Mouse (Mus musculus) cortical plate, adult 2 months (tissue): Measurements from ENCODE around the gene Chst8. TPM values are rescaled to one million over a fixed set of nuclear protein-coding genes. Genes with fewer than 3 reads are reported as not detected.

Source experiments
- H3K27ac ChIP-seq: fragments of 200-500 bp; 2 replicates; pipeline ENCODE4 v1.5.1; 2012; ENCODE audit warnings: low read length, control low read depth, inconsistent platforms; ENCODE audit not compliant: insufficient read depth
- H3K4me1 ChIP-seq: fragments of 200-500 bp; 2 replicates; pipeline ENCODE4 v1.6.1; 2011; ENCODE audit warnings: low read length; ENCODE audit not compliant: control insufficient read depth, insufficient read depth
- H3K4me3 ChIP-seq: fragments of 200-500 bp; 2 replicates; pipeline ENCODE4 v1.5.1; 2011; ENCODE audit warnings: mild to moderate bottlenecking, low read length, control low read depth; ENCODE audit not compliant: insufficient read depth
- CTCF ChIP-seq: fragments of 200-500 bp; IDR thresholded peaks from 2 replicates; pipeline ENCODE4 v1.5.1; 2011; ENCODE audit warnings: mild to moderate bottlenecking, control low read depth, low read length; ENCODE audit not compliant: insufficient read depth; ENCODE audit errors: extremely low read depth
- POLR2A ChIP-seq: fragments of 200-500 bp; IDR thresholded peaks from 2 replicates; pipeline ENCODE4 v1.6.1; 2011; ENCODE audit warnings: mild to moderate bottlenecking, low read length, control low read depth; ENCODE audit not compliant: insufficient read depth; ENCODE audit errors: extremely low read depth
- polyA plus RNA-seq: library from polyadenylated mRNA; depleted of rRNA; stranded (reverse); fragments of >200 nt; gene quantifications from 2 replicates; pipeline ENCODE4 v1.2.3, GENCODE M21; 2012; rRNA removed

The Chst8 gene
- 11.9 and 12.0 TPM in 2 replicates for polyA plus RNA-seq

DNA sequence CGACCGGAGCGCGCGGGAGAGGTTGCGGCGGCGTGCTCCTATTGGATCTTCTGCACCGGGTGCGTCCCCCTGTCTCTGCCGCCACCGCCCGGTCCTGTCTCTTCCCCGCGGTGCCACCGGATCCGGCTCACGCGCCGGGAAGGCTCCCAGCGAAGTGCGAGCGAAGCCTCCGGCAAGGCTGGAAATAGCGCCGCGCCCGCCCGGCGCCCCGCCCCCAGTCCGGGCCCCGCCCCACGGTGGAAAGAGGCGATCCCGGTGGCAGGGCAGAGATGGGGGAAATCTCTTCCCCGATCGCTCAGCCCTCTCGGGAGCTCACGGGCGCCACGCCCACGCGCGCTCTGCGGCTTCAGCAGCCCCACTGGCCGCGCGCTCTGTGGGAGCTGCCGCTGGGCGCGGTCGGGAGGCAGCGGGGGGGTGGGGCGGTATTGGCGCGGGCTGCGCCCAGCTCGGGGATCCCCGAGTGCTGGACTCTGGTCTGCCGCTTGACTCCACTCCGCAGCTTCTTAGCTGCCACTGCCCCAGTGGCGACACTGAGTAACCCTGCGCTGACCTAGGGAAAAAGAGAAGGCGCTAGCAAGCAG, at the start of gene Chst8:
Gene Chst8, minus strand, starts transcription at position 181 of the 581 bp plus-strand sequence.
- peak within 1 kb of the TSS; percentile 64 for H3K4me3 ChIP-seq
- peak; percentile 65; the same call in 1 of the 2 replicates for TF ChIP-seq POLR2A
- no peak for TF ChIP-seq CTCF
- H3K4me1 ChIP-seq, result no peaks in the 10 kb centered on the region
- no peak within 1 kb of the TSS for H3K27ac ChIP-seq

DNA sequence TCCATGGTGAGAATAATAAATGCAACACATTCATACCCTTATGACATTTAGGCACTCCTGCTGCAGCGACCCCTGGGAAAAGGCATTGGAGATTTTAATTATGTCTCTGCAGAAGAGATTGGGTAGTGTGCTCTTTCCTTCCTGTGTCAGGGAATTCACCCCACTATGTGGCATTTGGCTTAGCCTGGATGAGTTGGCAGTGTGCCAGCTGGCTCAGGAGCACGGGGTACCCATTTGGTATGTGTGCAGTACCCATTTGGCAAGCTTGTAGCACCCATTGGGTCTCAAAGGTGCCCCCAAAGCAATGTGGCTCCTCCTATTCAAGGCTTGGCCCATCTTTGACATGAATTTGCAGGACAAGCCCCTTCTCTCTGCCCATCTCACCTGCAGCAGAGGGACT, 45.8 kb upstream of the Chst8 start:
- no peaks in the 10 kb centered on the region for H3K4me1 ChIP-seq
- no peak for TF ChIP-seq POLR2A
- no peak for TF ChIP-seq CTCF
- no peak overlapping the region for H3K4me3 ChIP-seq
- H3K27ac ChIP-seq, result no peak overlapping the region

GRCm38 (mm10) chr7:34854781-34855352, 42.4 kb upstream of the Chst8 start:
- H3K4me1 ChIP-seq, result no peaks in the 10 kb centered on the region
- no peak overlapping the region for H3K4me3 ChIP-seq
- no peak overlapping the region for H3K27ac ChIP-seq
- no peak for TF ChIP-seq POLR2A
- no peak for TF ChIP-seq CTCF

DNA sequence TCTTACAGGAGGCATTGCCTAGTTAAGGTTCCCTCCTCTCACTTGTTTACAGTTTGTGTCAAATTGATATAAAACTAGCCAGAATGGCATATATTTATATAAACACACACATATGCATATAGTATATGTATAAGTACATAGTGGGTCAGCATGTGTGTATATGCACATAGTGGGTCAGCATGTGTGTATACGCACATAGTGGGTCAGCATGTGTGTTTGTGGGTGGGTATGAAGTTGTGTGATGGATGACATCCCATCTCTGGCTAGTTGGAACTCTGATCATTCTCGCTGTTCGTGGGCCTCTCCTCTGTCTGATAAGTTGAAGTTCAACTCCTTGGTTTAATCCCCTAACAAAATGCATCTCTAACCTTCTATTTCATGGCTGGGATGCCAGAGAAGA, 40.9 kb upstream of the Chst8 start:
- Histone ChIP-seq H3K4me1 (no peaks in the 10 kb centered on the region), H3K4me3 (no peak overlapping the region), H3K27ac (no peak overlapping the region)
- TF ChIP-seq POLR2A, result no peak
- TF ChIP-seq CTCF, result no peak

DNA sequence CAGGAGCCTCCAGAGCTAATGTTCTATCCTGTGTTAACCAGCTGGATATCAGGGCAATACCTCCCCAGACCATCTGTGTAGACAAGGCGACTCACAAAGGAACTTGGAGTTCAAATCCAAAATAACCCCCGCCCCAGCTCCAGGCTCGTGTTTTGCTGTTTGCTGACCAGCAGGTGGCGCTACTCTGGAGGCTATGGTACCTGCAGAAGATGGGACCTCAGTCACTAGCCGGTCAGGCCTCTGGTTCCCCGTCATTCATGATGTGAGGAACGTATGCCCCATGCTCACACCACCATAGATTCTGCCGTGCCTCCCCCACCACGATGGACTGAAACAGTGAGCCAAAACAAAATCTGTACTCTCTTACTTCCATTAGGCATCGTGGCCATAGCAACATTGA, 37.1 kb upstream of the Chst8 start:
- no peaks in the 10 kb centered on the region for H3K4me1 ChIP-seq
- H3K27ac ChIP-seq, result no peak overlapping the region
- no peak for TF ChIP-seq CTCF
- TF ChIP-seq POLR2A, result no peak

DNA sequence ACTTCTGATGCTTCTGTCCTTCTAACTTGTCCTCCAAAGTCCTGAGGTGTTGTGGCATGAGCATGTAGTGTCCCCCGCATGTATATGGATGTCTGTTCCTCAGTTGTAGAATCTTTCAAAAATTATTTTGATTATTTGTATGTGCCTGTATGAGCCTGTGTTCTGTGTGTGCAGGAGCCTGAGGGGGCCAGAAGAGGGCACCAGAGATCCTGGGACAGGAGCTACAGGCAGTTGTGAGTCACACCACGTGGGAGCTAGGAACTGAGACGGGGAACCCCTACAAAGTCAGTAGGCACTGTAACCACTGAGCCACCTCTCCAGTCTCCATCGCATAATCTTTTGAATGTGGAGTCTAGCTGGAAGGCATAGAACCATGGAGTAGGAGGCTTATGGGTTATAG, 36.3 kb upstream of the Chst8 start:
- Histone ChIP-seq H3K27ac (no peak overlapping the region), H3K4me1 (no peaks in the 10 kb centered on the region), H3K4me3 (no peak overlapping the region)
- TF ChIP-seq CTCF (no peak), POLR2A (no peak)

More for the DNA sequence above, 37.1 kb upstream of the Chst8 start:
- H3K4me3 ChIP-seq, result no peak overlapping the region

- H3K4me3 ChIP-seq, result no peak overlapping the region
- TF ChIP-seq CTCF (no peak), POLR2A (no peak)
- no peaks in the 10 kb centered on the region for H3K4me1 ChIP-seq
- H3K27ac ChIP-seq, result no peak overlapping the region
Observed at GRCm38 (mm10) chr7:34847900-34848299, 35.4 kb upstream of the Chst8 start.

DNA sequence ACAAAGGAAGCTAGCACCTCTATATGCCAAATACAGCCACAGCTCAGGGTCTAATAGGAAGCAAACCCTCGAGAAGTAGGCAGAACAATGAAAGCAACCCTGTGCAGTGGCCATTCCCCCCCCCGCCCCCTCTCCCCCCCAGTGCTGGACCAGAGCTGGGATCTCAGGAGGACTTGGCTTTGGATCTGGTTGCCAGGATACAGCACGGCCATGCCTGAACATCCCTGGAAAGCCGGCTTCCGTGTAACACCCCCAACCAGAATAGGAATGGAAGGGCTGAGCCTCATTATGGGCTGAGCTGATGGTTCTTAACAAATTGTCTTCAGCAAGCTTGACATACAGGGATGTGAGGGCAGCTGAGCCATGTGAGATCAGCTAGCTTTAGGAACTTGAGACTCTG, 34.9 kb upstream of the Chst8 start:
- Histone ChIP-seq H3K27ac (no peak overlapping the region), H3K4me3 (no peak overlapping the region), H3K4me1 (no peaks in the 10 kb centered on the region)
- TF ChIP-seq POLR2A (no peak), CTCF (no peak)

- Histone ChIP-seq H3K4me3 (no peak overlapping the region), H3K27ac (no peak overlapping the region), H3K4me1 (no peaks in the 10 kb centered on the region)
- no peak for TF ChIP-seq POLR2A
- TF ChIP-seq CTCF, result no peak
Observed at GRCm38 (mm10) chr7:34838749-34839148, 26.2 kb upstream of the Chst8 start.

DNA sequence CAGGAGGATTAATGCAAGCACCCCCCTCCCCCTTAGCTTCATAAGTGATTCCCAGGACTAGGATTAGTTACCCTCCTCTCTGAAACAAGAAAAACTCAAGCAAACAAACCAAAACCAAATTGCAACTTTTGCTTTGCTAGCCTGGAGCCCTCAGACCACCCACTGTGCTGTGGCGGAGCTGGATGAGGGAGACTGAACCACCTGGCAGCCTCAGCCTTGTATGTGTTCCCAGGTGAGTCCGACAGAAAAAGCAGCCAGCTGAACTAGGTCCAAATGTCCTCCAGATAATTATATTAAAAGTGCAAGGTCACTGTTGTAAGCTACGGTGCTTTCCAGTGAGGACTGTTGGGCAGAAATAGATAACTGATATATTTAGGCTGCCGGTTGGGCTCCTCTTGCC, 25.7 kb upstream of the Chst8 start:
- Histone ChIP-seq H3K27ac (no peak overlapping the region), H3K4me3 (no peak overlapping the region), H3K4me1 (no peaks in the 10 kb centered on the region)
- TF ChIP-seq CTCF, result no peak
- no peak for TF ChIP-seq POLR2A
